Mouse (Mus musculus): ENCODE measurements around the gene Tbx4.
A peak's percentile ranks its signal among the peaks of the same experiment; 100 is the strongest.

Tbx4 gene

GRCm38 (mm10) chr11:85885665-85886428 is at the start of gene Tbx4:
Gene Tbx4, plus strand, starts transcription at chr11:85886422.
- no peak for DNase-seq (ENCODE audit: low read depth, low spot score)

DNA sequence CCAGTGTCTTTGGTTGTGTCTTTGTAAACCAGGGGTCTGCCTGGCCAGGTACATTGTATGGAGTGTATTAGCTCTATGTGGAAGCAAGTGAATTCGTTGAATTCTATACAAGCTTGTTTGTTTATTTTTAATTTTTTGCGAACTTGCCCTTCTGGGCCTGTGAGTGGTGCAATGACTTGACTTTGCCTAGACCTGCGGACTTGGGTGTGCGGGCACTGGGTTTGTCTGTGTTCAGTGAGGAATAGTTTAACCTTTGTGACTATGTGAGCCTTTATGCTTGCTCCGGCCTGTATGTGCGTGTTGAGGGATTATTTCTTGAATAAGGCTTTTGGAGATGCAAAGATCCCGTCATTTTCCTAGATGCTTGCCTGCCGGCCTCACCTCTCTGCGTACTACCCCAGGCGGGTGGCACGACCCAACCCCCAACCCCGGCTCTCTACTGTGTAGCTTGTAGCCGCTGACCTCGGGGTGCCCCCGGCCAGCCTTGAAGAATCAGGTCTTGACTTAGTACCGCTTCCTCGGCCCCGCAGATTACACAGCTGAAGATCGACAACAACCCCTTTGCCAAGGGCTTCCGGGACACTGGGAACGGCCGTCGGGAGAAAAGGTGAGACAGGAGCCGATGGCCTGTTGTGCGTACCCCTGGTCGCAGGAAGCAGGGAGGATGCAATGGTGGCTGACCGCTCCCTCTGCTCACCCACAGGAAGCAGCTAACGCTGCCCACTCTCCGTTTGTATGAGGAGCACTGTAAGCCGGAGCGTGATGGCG is 49.5 kb upstream of the Tbx4 start:
- no peak for DNase-seq (ENCODE audit: low read depth, low spot score)

- no peak for DNase-seq (ENCODE audit: low read depth, low spot score)
These were observed 49.0 kb upstream of the Tbx4 start for GRCm38 (mm10) chr11:85837291-85837647.

- no peak for DNase-seq (ENCODE audit: low read depth, low spot score)
These were observed 48.4 kb upstream of the Tbx4 start for GRCm38 (mm10) chr11:85837648-85838423.

DNA sequence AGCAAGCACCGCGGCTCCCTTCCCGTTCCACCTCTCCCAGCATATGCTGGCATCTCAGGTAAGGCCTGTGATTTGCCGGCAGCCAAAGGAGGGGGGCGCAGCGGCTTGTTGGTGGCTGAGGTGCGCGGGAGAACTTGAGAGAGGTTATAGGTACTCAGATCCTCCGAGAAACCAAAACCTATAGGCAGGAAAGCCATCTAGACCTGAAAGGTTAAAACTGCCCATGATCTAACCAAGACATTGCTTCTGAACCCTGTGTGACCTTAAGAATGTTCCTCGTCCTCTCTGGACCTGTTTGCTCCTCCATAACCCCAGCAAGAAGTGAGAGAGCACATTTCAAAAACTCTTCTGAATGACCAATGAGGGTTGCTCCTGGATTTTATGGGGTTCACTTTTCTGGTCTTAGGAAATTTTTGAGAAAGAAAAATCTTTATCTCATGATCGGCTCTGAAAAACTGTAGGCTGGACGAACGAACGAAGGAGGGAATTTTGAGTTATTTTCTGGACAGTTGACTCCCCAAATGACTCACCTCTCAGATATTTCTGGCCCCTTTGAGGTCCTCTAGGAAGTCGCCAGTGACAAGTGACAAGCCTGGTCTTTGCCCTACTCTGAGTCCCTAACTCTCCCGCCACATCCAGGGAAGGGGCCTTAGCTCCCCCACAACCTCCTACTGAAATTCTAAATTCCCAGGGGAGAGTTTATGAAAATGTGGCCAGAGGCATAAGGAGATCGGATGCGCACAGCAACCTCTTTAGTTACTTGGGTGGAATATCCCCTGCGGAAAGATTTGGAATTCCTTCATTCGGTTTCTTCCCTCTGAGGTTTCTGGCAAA is 47.6 kb upstream of the Tbx4 start:
- no peak for DNase-seq (ENCODE audit: low read depth, low spot score)

GRCm38 (mm10) chr11:85839258-85840030 is 46.8 kb upstream of the Tbx4 start:
- no peak for DNase-seq (ENCODE audit: low read depth, low spot score)

- no peak for DNase-seq (ENCODE audit: low read depth, low spot score)
These were observed 46.0 kb upstream of the Tbx4 start for GRCm38 (mm10) chr11:85840031-85840802.

DNA sequence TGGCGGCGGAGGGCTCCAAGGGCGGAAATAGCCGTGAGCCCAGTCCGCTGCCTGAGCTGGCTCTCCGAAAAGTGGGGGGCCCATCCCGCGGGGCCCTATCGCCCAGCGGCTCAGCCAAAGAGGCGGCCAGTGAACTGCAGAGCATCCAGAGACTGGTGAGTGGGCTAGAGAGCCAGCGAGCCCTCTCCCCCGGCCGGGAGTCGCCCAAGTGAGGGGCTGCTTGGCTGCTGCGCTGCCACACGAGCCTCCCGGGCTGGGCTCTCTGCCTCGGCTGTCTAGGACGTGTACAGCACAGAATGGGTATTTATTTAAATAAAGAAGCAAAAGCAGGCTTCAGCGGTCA is 45.4 kb upstream of the Tbx4 start:
- no peak for DNase-seq (ENCODE audit: low read depth, low spot score)

GRCm38 (mm10) chr11:85841211-85841681 is 45.0 kb upstream of the Tbx4 start:
- DNase-seq (ENCODE audit: low read depth, low spot score) = no peak

DNA sequence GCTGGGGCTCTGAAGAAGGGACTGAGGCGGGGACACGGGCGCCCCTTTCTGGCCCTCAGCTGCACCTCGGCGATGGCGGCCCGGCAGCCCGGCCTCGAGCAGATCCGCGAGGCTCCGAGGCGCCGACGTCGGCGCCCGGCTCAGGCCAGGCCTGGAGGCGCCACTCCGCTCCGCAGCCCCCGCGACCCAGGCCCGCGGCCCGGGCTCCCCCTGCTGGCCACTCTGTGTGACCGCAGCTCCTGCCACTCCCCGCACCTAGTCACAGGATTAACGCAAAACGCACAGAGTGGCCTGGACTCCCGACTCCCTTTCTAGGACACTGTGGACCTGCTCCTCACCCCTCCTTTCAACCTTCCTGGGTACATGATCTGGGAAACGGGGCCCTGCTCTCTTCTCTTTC is 44.2 kb upstream of the Tbx4 start:
- no peak for DNase-seq (ENCODE audit: low read depth, low spot score)

DNA sequence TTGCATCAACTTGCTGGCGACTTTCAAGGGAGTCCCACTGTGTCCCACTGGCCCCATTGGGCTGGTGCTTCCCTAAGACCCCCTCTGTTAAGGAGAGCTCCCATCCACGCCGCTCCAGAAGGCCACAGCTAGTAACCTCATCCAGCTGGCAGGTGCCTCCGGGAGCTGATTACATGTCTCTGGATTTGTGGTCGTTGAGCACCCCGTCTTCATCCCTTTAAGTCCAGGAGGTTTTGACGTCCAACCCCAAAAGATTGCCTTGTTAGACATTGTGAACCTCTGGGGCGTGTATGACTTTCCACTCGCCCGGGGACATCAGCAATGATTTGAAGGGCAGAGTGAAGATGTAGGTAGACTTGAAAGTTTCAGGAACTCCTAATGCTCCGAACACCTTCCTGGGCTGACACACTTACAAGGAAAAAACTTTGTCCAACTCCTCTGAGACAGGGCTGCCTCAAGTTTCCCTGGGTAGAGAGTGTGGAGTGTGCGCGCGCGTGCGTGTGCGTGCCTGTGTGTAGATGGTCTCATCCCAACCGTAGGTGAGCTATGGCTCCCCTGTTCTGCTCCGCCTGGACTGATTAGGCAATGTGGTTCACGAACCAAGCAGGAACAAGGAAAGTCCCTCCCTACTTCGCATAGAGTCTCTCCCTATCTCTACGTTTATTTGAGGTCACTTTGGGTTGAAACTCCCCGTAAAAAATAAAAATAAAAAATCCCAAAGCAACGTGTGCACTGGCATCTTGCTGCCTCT is 43.5 kb upstream of the Tbx4 start:
- DNase-seq (ENCODE audit: low read depth, low spot score) = no peak

GRCm38 (mm10) chr11:85843347-85843692 is 42.9 kb upstream of the Tbx4 start:
- DNase-seq (ENCODE audit: low read depth, low spot score) = no peak

GRCm38 (mm10) chr11:85844144-85844965 is 41.9 kb upstream of the Tbx4 start:
- no peak for DNase-seq (ENCODE audit: low read depth, low spot score)

- DNase-seq (ENCODE audit: low read depth, low spot score) = no peak
These were observed 41.3 kb upstream of the Tbx4 start for GRCm38 (mm10) chr11:85844971-85845370.

- DNase-seq (ENCODE audit: low read depth, low spot score) = no peak
These were observed 40.3 kb upstream of the Tbx4 start for GRCm38 (mm10) chr11:85845921-85846320.

GRCm38 (mm10) chr11:85846509-85846908 is 39.7 kb upstream of the Tbx4 start:
- DNase-seq (ENCODE audit: low read depth, low spot score) = no peak

- peak; percentile 88 for DNase-seq (ENCODE audit: low read depth, low spot score)
These were observed 37.2 kb upstream of the Tbx4 start for GRCm38 (mm10) chr11:85849037-85849436.

- no peak for DNase-seq (ENCODE audit: low read depth, low spot score)
These were observed 36.0 kb upstream of the Tbx4 start, which contains the start of gene Gm11444 for GRCm38 (mm10) chr11:85850233-85850632. Gene Gm11444, minus strand, starts transcription at chr11:85850333.

Data from WW6 (cell line).